Mouse (Mus musculus): Measurements from ENCODE around the gene Kdm4b. TPM values are rescaled to one million over a fixed set of nuclear protein-coding genes. Genes with fewer than 3 reads are reported as not detected.

Kdm4b gene
- polyA plus RNA-seq, 1 experiment from 2014 or later, result 21.3 TPM

DNA sequence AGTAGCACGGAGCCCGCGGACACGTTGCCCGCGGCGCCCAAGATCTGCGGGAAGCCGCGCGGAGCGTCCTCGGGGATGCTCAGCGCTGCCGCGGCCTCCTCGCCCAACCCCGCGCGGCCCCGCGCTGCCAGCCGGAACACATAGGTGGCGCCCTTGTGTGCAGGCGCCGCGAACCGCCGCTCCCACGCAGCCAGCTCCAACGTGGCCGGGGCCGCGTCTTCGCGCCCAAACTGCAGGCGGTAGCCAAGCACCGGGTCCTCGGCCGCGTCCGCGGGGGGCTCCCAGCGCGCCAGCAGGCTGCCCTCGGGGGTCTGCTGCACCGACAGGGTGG lies 99.7 kb downstream of the Kdm4b start:
- no peaks in the 10 kb centered on the region for H3K9me3 ChIP-seq (ENCODE audit: control insufficient read depth, low read length)
- peaks cover 8% of the 10 kb centered on the region for H3K36me3 ChIP-seq (ENCODE audit: control insufficient read depth, insufficient read depth, low read length)

DNA sequence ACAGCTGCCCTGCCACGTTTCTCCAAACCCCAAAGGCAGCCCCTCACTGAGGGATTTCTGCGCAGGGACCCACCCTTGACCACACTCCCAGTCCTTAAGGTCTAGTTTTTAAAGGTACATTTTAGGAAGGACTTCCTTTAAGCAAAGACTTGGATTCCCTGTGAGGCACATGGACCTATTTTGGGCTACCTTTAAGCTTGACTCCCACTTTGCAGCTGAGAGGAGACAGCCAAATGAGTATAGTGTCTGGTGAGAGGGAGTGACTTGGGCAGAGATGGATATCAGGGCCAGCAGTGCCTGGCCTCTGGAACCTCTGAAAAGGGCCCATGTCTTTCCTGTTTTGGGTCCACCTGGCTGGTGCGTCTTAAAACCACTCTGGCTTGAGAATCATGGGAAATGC lies 100.1 kb downstream of the Kdm4b start:
- ATAC-seq, result no peak
- Histone ChIP-seq H3K27me3 (replicated peaks; ENCODE audit: control insufficient read depth, insufficient read depth, low read length) (no peaks in the 10 kb centered on the region), H3K36me3 (ENCODE audit: control insufficient read depth, insufficient read depth, low read length) (peaks cover 10% of the 10 kb centered on the region), H3K4me1 (ENCODE audit: control insufficient read depth, insufficient read depth, low read length) (peaks cover 8% of the 10 kb centered on the region), H3K27ac (ENCODE audit: low read length) (no peak overlapping the region), H3K4me3 (ENCODE audit: low read length) (peak overlapping the region; percentile 57), H3K9me3 (ENCODE audit: control insufficient read depth, low read length) (no peaks in the 10 kb centered on the region), H3K9ac (ENCODE audit: low read depth, low read length) (peak overlapping the region; percentile 70), H3K4me2 (ENCODE audit: low read depth, low read length) (peak overlapping the region; percentile 95)
- 33% methylated on average over 3 of the region's 3 CpGs for WGBS

More for the DNA sequence above, 99.7 kb downstream of the Kdm4b start:
- WGBS, result 1% methylated on average over 47 of the region's 47 CpGs
- peak overlapping the region; percentile 57 for H3K4me3 ChIP-seq (ENCODE audit: low read length)
- peak overlapping the region; percentile 70 for H3K9ac ChIP-seq (ENCODE audit: low read depth, low read length)
- peaks cover 8% of the 10 kb centered on the region for H3K4me1 ChIP-seq (ENCODE audit: control insufficient read depth, insufficient read depth, low read length)
- no peak overlapping the region; the same call in 1 of the 2 replicates for H3K27ac ChIP-seq (ENCODE audit: low read length)
- H3K4me2 ChIP-seq (ENCODE audit: low read depth, low read length), result peak overlapping the region; percentile 95
- H3K27me3 ChIP-seq (replicated peaks; ENCODE audit: control insufficient read depth, insufficient read depth, low read length), result no peaks in the 10 kb centered on the region
- peak; percentile 87 for ATAC-seq

GRCm38 (mm10) chr17:56427857-56428256 lies 102.0 kb downstream of the Kdm4b start:
- H3K36me3 ChIP-seq (ENCODE audit: control insufficient read depth, insufficient read depth, low read length), result peaks cover 11% of the 10 kb centered on the region
- H3K9me3 ChIP-seq (ENCODE audit: control insufficient read depth, low read length), result no peaks in the 10 kb centered on the region
- H3K4me3 ChIP-seq (ENCODE audit: low read length), result no peak overlapping the region
- no peak overlapping the region for H3K4me2 ChIP-seq (ENCODE audit: low read depth, low read length)
- H3K9ac ChIP-seq (ENCODE audit: low read depth, low read length), result no peak overlapping the region
- WGBS, result 79% methylated on average over 26 of the region's 28 CpGs
- ATAC-seq, result no peak
- H3K27me3 ChIP-seq (replicated peaks; ENCODE audit: control insufficient read depth, insufficient read depth, low read length), result no peaks in the 10 kb centered on the region
- H3K27ac ChIP-seq (ENCODE audit: low read length), result no peak overlapping the region
- peaks cover 8% of the 10 kb centered on the region for H3K4me1 ChIP-seq (ENCODE audit: control insufficient read depth, insufficient read depth, low read length)

GRCm38 (mm10) chr17:56431582-56431981 lies 105.7 kb downstream of the Kdm4b start:
- Histone ChIP-seq H3K27ac (ENCODE audit: low read length) (no peak overlapping the region), H3K4me2 (ENCODE audit: low read depth, low read length) (no peak overlapping the region), H3K4me3 (ENCODE audit: low read length) (no peak overlapping the region), H3K9ac (ENCODE audit: low read depth, low read length) (no peak overlapping the region), H3K9me3 (ENCODE audit: control insufficient read depth, low read length) (no peaks in the 10 kb centered on the region), H3K36me3 (ENCODE audit: control insufficient read depth, insufficient read depth, low read length) (peaks cover 21% of the 10 kb centered on the region), H3K4me1 (ENCODE audit: control insufficient read depth, insufficient read depth, low read length) (no peaks in the 10 kb centered on the region), H3K27me3 (replicated peaks; ENCODE audit: control insufficient read depth, insufficient read depth, low read length) (no peaks in the 10 kb centered on the region)
- no peak for ATAC-seq
- WGBS, result 73% methylated on average over 3 of the region's 3 CpGs

- no peak for ATAC-seq
- no peak overlapping the region for H3K27ac ChIP-seq (ENCODE audit: low read length)
- no peak overlapping the region for H3K9ac ChIP-seq (ENCODE audit: low read depth, low read length)
- WGBS, result 79% methylated on average over 15 of the region's 15 CpGs
- H3K4me2 ChIP-seq (ENCODE audit: low read depth, low read length), result no peak overlapping the region
- H3K9me3 ChIP-seq (ENCODE audit: control insufficient read depth, low read length), result no peaks in the 10 kb centered on the region
- H3K27me3 ChIP-seq (replicated peaks; ENCODE audit: control insufficient read depth, insufficient read depth, low read length), result no peaks in the 10 kb centered on the region
- peaks cover 26% of the 10 kb centered on the region for H3K36me3 ChIP-seq (ENCODE audit: control insufficient read depth, insufficient read depth, low read length)
- H3K4me3 ChIP-seq (ENCODE audit: low read length), result no peak overlapping the region
- H3K4me1 ChIP-seq (ENCODE audit: control insufficient read depth, insufficient read depth, low read length), result no peaks in the 10 kb centered on the region
Measured at GRCm38 (mm10) chr17:56439731-56440460, 114.0 kb downstream of the Kdm4b start.

- Histone ChIP-seq H3K9me3 (ENCODE audit: control insufficient read depth, low read length) (no peaks in the 10 kb centered on the region), H3K4me3 (ENCODE audit: low read length) (no peak overlapping the region), H3K27ac (ENCODE audit: low read length) (no peak overlapping the region), H3K4me1 (ENCODE audit: control insufficient read depth, insufficient read depth, low read length) (no peaks in the 10 kb centered on the region), H3K27me3 (replicated peaks; ENCODE audit: control insufficient read depth, insufficient read depth, low read length) (no peaks in the 10 kb centered on the region), H3K4me2 (ENCODE audit: low read depth, low read length) (no peak overlapping the region), H3K9ac (ENCODE audit: low read depth, low read length) (no peak overlapping the region), H3K36me3 (ENCODE audit: control insufficient read depth, insufficient read depth, low read length) (peaks cover 10% of the 10 kb centered on the region)
- ATAC-seq, result no peak
- 78% methylated on average over 6 of the region's 6 CpGs for WGBS
Measured at GRCm38 (mm10) chr17:56442316-56442715, 116.5 kb downstream of the Kdm4b start.

DNA sequence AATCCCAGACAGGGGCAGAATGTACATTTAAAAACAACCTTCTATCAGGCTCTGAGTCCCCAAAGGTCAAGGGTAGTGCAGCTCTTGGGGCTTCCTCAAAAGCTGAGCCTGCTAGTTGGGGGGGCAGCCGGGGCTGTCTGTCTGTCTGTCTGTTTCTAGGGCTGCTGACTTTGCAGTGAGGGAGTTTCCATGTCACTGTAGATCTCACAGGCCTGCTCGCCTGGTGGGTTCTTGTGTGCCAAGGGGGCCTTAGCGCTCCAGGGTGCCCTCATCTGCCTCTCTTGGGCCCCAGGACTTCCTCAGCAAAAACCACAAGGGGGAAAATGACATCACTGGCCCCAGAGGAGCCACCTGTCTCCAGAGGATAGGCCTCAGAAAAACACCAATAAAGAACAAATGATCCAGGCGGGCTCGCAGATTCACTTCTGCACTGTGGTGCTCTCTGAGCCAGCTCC lies 117.5 kb downstream of the Kdm4b start:
- H3K9ac ChIP-seq (ENCODE audit: low read depth, low read length), result no peak overlapping the region
- no peak overlapping the region for H3K4me2 ChIP-seq (ENCODE audit: low read depth, low read length)
- no peaks in the 10 kb centered on the region for H3K9me3 ChIP-seq (ENCODE audit: control insufficient read depth, low read length)
- H3K27me3 ChIP-seq (replicated peaks; ENCODE audit: control insufficient read depth, insufficient read depth, low read length), result no peaks in the 10 kb centered on the region
- no peak overlapping the region for H3K4me3 ChIP-seq (ENCODE audit: low read length)
- ATAC-seq, result no peak
- 81% methylated on average over 5 of the region's 5 CpGs for WGBS
- H3K36me3 ChIP-seq (ENCODE audit: control insufficient read depth, insufficient read depth, low read length), result peaks cover 5% of the 10 kb centered on the region
- H3K4me1 ChIP-seq (ENCODE audit: control insufficient read depth, insufficient read depth, low read length), result no peaks in the 10 kb centered on the region
- H3K27ac ChIP-seq (ENCODE audit: low read length), result no peak overlapping the region

GRCm38 (mm10) chr17:56444771-56445170 lies 118.9 kb downstream of the Kdm4b start:
- Histone ChIP-seq H3K4me3 (ENCODE audit: low read length) (no peak overlapping the region), H3K9ac (ENCODE audit: low read depth, low read length) (no peak overlapping the region), H3K36me3 (ENCODE audit: control insufficient read depth, insufficient read depth, low read length) (peaks cover 5% of the 10 kb centered on the region), H3K4me2 (ENCODE audit: low read depth, low read length) (no peak overlapping the region), H3K27ac (ENCODE audit: low read length) (no peak overlapping the region), H3K9me3 (ENCODE audit: control insufficient read depth, low read length) (no peaks in the 10 kb centered on the region), H3K27me3 (replicated peaks; ENCODE audit: control insufficient read depth, insufficient read depth, low read length) (no peaks in the 10 kb centered on the region), H3K4me1 (ENCODE audit: control insufficient read depth, insufficient read depth, low read length) (no peaks in the 10 kb centered on the region)
- ATAC-seq, result no peak
- 91% methylated on average over 3 of the region's 3 CpGs for WGBS

DNA sequence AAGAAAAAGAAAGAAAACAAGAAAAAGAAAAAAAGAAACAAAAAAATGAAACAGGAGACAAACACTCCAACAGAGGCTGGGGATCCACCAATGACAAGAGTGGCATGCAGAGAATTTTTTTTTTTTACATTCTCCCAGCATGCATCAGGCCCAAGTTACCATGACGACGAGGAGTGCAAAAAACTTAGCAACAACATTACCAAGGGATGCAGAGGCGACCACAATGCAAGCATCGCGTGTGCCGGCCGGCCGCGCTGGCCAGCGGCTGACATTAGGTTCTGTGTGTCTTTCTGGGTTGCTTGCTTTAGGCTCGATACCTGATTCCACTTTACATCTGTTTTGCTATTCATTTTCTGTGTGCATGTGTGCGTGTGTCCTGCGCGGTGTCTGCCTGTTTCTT lies 119.5 kb downstream of the Kdm4b start:
- Histone ChIP-seq H3K9me3 (ENCODE audit: control insufficient read depth, low read length) (no peaks in the 10 kb centered on the region), H3K27ac (ENCODE audit: low read length) (no peak overlapping the region), H3K36me3 (ENCODE audit: control insufficient read depth, insufficient read depth, low read length) (peaks cover 8% of the 10 kb centered on the region), H3K4me2 (ENCODE audit: low read depth, low read length) (no peak overlapping the region), H3K4me1 (ENCODE audit: control insufficient read depth, insufficient read depth, low read length) (no peaks in the 10 kb centered on the region), H3K9ac (ENCODE audit: low read depth, low read length) (no peak overlapping the region), H3K27me3 (replicated peaks; ENCODE audit: control insufficient read depth, insufficient read depth, low read length) (no peaks in the 10 kb centered on the region), H3K4me3 (ENCODE audit: low read length) (no peak overlapping the region)
- no peak for ATAC-seq
- WGBS, result 75% methylated on average over 14 of the region's 14 CpGs

DNA sequence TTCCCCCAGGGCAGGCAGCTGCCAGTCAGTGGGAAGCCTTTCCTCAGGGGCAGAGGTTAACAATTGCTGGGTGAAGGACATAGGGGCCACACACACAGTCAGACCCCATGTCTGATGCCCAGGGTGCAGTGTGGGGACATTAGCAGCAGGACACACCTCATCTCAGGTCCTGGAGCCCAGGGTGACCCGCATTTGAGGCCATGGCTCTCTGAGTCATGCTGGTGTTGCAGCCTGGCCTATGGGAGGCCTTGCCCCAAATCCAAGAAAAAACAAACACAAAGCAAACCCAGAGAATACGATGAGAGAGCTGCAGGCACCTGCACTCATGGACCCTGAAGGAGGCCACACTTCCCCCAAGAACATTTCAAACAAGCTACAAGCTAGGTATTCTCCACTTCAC lies 121.9 kb downstream of the Kdm4b start:
- Histone ChIP-seq H3K36me3 (ENCODE audit: control insufficient read depth, insufficient read depth, low read length) (peaks cover 5% of the 10 kb centered on the region), H3K4me3 (ENCODE audit: low read length) (no peak overlapping the region), H3K27me3 (replicated peaks; ENCODE audit: control insufficient read depth, insufficient read depth, low read length) (no peaks in the 10 kb centered on the region), H3K9me3 (ENCODE audit: control insufficient read depth, low read length) (no peaks in the 10 kb centered on the region), H3K9ac (ENCODE audit: low read depth, low read length) (no peak overlapping the region), H3K4me2 (ENCODE audit: low read depth, low read length) (no peak overlapping the region), H3K27ac (ENCODE audit: low read length) (no peak overlapping the region), H3K4me1 (ENCODE audit: control insufficient read depth, insufficient read depth, low read length) (no peaks in the 10 kb centered on the region)
- ATAC-seq, result no peak
- WGBS, result 78% methylated on average over 2 of the region's 2 CpGs
